Mouse (Mus musculus) colon, adult 2 months (tissue): ENCODE results near the gene Olfr700. TPM values are rescaled to one million over a fixed set of nuclear protein-coding genes. Genes with fewer than 3 reads are reported as not detected.

ENCODE experiments used
- polyA plus RNA-seq: library from polyadenylated mRNA; depleted of rRNA; stranded (reverse); fragments of >200 nt; gene quantifications from 2 replicates; pipeline ENCODE4 v1.2.3, GENCODE M21; 2012; rRNA removed

Gene Olfr700
- not detected in 2 replicates for polyA plus RNA-seq

DNA sequence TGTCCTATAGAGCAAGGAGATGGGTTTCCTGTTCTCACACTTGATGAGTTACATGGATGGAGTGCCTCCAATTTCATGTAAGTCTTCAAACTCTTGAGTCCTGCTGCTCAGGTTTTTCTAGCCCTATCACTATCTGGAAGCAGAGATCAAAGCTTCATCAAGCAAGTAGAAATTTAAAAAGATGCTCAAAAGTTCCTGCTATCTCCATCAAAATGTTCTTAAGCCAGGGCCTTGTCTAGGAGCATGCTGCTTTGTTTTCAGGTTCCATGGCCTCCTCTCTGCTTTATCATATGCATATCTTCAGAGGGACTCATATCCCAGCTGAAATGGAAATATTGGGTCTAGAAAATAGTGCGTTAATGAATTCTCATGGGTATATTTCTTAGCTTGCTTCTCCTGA is at the start of gene Olfr700:
Gene Olfr700 (minus strand): TSS at position 101 of the 400 bp plus-strand sequence.

DNA sequence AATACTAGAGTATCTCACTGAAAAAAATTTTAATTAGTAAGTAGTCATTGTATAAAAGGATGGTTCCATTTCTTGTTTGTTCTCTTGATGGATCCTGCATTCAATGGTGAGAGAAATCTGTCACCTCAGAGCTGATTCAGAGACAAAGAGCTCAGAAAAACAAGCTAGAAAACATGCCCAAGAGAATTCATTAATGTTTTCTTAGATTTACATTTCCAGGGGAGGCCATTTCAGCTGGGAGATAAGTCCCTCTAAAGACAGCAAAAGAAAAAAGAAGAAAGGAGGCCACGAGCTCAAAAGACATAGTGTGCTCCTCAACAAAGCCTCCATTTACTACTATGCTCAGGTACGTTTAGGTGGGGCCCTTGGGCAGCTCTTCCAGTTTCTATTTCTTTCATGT is 34.4 kb upstream of the Olfr700 start, which contains the start of gene Olfr703:
Gene Olfr703 (plus strand): TSS at position 301 of the 400 bp plus-strand sequence.

DNA sequence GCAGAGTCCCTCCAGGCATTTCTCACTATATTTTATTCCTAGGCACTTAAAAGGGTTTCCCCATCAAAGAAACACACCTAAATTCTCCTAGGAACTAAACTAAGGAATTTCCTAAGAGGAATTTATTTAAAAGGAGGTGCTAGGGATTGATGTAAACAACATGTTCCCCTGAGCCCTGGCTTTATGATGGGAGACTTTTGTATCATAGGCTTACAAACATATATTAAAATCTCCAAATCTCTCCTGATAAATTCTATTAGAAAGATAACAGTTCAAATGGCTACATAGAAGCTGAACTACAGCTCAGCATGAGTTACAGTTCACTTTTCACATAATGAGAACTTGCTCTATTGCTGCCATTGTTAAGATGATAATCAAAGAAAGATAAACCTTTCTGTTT is 25.2 kb upstream of the Olfr700 start, which contains the start of gene Olfr702:
Gene Olfr702 (minus strand): TSS at position 101 of the 400 bp plus-strand sequence.

DNA sequence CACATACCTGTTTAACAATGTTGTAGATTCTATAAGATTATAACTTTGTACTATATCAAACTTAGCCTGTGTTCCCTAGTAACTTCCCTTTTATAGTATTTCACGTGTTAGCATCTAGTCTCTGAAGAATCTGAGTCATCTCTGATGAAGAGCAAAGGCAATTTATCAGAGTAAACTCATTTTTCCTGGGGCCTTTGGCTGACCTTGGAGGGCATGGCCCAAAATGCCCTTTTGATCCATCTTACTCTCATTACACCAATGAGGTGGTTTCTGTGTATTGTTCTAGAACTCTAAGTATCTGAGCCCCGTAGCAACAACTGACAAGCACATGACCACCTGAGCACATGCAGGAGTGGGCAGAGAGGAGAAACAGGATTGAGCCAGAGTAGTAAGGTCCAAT is 5.2 kb upstream of the Olfr700 start, which contains the start of gene Olfr701:
Gene Olfr701 (plus strand): TSS at position 301 of the 400 bp plus-strand sequence.

DNA sequence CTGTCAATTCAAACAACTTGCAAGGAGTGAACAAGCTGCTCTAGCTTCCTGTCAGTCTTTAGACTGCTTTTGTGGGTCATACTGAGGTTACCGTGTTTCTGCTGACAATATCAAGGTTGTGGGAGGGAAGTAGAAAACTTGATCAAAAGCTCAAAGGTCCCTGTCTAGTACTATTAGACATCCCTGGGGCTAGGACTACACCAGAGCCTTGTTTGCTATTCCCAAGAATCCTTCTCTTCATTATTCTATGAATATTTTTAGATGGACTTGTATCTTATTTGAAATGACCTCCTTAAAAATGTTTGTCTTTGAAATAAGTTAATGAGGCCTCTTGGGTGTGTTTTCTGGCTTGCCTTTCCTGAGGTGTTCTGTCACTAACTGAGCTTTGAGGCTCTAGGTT is 15.5 kb downstream of the Olfr700 start, which contains the start of gene Olfr699:
Gene Olfr699 (minus strand): TSS at position 101 of the 400 bp plus-strand sequence.

Other genes starting within 250 kb of the Olfr700 start
- not detected in 2 replicates for gene Olfr693, start 128.2 kb downstream of the Olfr700 start, polyA plus RNA-seq
- gene Olfr694, start 117.0 kb downstream of the Olfr700 start, polyA plus RNA-seq = not detected in 2 replicates
- not detected in 2 replicates for gene Olfr695, start 92.4 kb downstream of the Olfr700 start, polyA plus RNA-seq
- gene Olfr697, start 66.4 kb downstream of the Olfr700 start, polyA plus RNA-seq = not detected in 2 replicates
- not detected in 2 replicates for gene Olfr698, start 53.4 kb downstream of the Olfr700 start, polyA plus RNA-seq
- not detected in 2 replicates for gene Olfr699, start 15.6 kb downstream of the Olfr700 start, polyA plus RNA-seq
- gene Olfr701, start 5.3 kb upstream of the Olfr700 start, polyA plus RNA-seq = not detected in 2 replicates
- gene Olfr702, start 25.1 kb upstream of the Olfr700 start, polyA plus RNA-seq = not detected in 2 replicates
- not detected in 2 replicates for gene Olfr703, start 34.5 kb upstream of the Olfr700 start, polyA plus RNA-seq
- not detected in 2 replicates for gene Olfr704, start 54.4 kb upstream of the Olfr700 start, polyA plus RNA-seq
- not detected in 2 replicates for gene Olfr705, start 68.1 kb upstream of the Olfr700 start, polyA plus RNA-seq
- not detected in 2 replicates for gene Olfr706, start 79.3 kb upstream of the Olfr700 start, polyA plus RNA-seq
- gene Olfr707, start 92.4 kb upstream of the Olfr700 start, polyA plus RNA-seq = not detected in 2 replicates
- gene Olfr1532-ps1, start 99.2 kb upstream of the Olfr700 start, polyA plus RNA-seq = not detected in 2 replicates
- gene Olfr709-ps1, start 123.4 kb upstream of the Olfr700 start, polyA plus RNA-seq = not detected in 2 replicates
- not detected in 2 replicates for gene Olfr710, start 139.5 kb upstream of the Olfr700 start, polyA plus RNA-seq
- not detected in 2 replicates for gene Olfr6, start 155.1 kb upstream of the Olfr700 start, polyA plus RNA-seq
- gene Olfr711, start 166.6 kb upstream of the Olfr700 start, polyA plus RNA-seq = not detected in 2 replicates
- not detected in 2 replicates for gene Olfr2, start 197.2 kb upstream of the Olfr700 start, polyA plus RNA-seq
- not detected in 2 replicates for gene Olfr713, start 222.3 kb upstream of the Olfr700 start, polyA plus RNA-seq